Mouse (Mus musculus): ENCODE data around the gene Mettl7a1.

GRCm38 (mm10) chr15:100306201-100306600 lies 2.3 kb downstream of the Mettl7a1 start:
- TF ChIP-seq POLR2A (IDR thresholded peaks at IDR 0.05; ENCODE audit: insufficient read length, low read depth) (no peak), MAX (IDR thresholded peaks at IDR 0.05; ENCODE audit: low read depth) (no peak), SRF (IDR thresholded peaks at IDR 0.05; ENCODE audit: control insufficient read depth, insufficient read length, low read depth) (no peak), CEBPB (IDR thresholded peaks at IDR 0.05; ENCODE audit: insufficient read depth, poor library complexity, severe bottlenecking) (no peak), MYOG (IDR thresholded peaks at IDR 0.05; ENCODE audit: control insufficient read depth in 1 of 3, insufficient read depth in 1 of 3, insufficient read length in 2 of 3, low read depth in 2 of 3) (no peak), USF1 (IDR thresholded peaks at IDR 0.05; ENCODE audit: low read depth) (no peak), REST (IDR thresholded peaks at IDR 0.05; ENCODE audit: insufficient read depth, insufficient read length) (no peak), E2F4 (IDR thresholded peaks at IDR 0.05; ENCODE audit: insufficient read depth) (no peak), MYOD1 (IDR thresholded peaks at IDR 0.05; ENCODE audit: control insufficient read depth in 1 of 3, insufficient read length in 2 of 3, low read depth in 2 of 3) (no peak)
